Mouse (Mus musculus) MEL-GATA-1-ER (cell line): ENCODE results near the gene Rogdi.

ENCODE experiments used
- DNase-seq: peaks from one replicate; pipeline ENCODE4 v3.0.0-alpha.2; 2012; ENCODE audit warnings: low read depth; ENCODE audit errors: extremely low read depth

The Rogdi gene

DNA sequence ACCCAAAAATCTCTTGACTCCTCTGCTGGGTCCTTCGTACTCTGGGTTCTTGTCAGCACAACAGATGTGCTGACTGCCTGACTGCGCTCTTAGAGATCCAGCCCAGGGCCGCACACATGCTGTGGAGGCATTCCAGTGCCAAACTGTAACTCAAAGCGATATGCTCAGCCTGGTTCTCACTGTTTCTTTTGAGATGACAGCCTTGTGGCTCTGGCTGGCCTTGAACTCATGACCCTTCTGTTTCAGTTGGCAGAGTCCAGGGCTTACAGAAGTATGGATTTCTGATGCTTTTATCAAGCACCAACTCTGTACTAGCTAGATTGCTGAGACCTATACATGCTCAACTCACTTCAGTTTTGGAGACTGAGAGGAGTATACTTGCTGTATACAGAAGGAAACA, 20.1 kb downstream of the Rogdi start:
- no peak for DNase-seq

DNA sequence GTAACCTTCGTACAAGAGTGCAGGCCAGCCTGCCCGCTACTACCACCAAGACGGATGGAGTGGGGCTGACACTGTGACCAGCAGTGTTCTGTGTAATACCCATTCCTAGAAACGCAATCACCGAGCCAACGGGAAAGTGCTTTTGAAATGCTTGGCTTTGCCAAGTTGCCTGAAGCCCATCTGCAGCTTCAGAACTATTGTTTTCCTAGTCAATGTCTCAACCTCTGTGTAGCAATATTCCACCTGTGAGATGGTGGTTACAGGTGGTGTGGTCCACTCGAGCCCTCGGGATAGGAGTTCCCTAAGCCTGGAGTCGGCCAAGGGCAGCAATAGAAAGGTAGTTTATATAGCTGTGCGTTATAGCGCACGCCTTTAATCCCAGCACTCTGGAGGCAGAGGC, 28.6 kb downstream of the Rogdi start:
- no peak for DNase-seq

DNA sequence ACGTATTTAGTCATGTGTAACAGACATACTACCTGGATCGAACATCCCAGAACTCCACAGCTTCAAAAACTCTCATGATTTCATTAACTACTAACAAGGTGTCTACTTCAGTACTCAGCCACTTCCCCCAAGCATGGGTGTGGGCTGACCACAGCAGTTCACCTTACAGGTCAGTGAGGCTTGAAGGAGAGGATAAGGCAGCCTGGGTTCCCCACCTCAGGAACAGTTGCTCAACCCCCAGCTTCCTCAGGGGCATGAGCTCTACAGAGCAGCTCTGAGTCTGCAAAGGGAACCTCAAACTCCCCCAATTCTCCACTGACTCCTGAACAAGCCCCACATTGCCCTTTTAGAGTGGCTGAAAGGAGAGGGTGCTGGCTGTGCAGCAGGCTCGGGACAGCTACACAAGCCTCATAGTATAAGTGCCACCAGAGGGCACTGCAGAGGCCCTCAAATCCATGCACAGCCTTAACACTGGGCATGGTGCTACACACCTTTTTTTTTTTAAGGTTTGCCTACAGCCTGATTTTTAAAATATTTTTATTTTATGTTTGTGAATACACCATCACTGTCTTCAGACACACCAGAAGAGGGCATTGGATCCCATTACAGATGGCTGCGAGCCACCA, 33.5 kb downstream of the Rogdi start:
- peak; percentile 17 for DNase-seq

DNA sequence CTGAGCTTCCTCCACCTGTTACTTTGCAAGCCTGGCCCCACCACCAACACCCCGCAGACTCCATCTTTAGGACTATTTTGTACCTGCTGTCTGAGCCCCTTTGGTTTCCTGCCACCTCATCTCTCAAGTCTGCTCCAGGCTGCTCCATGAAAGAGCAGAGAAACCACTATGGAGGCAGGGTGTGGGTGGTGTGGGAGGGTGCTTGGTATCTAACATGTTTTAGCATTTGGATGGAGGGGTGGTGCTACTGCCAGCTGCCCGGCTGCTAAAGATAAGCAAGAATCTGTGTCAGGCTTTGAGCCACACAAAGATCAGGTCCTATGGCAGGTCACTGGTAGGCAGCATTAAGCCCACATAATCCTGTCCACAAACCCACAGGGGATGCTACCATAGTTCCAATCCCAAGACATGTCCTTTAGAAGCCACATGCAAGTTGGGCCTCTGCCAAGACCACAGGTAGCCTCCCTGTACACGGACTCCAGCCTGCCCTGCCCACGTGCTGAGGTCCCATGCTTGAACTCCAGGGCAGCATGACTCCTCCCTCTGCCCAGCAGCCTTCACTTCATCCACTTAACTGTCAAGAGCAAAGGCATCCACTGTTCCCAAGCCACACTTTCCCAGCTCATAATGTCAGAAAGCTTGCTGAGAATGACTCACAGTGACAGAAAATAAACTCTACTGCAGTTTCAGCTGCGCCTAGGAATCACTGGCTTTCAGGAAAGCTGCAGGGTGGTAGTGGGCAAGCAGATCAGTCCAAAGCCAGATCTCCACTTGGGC, 34.9 kb downstream of the Rogdi start:
- no peak for DNase-seq

DNA sequence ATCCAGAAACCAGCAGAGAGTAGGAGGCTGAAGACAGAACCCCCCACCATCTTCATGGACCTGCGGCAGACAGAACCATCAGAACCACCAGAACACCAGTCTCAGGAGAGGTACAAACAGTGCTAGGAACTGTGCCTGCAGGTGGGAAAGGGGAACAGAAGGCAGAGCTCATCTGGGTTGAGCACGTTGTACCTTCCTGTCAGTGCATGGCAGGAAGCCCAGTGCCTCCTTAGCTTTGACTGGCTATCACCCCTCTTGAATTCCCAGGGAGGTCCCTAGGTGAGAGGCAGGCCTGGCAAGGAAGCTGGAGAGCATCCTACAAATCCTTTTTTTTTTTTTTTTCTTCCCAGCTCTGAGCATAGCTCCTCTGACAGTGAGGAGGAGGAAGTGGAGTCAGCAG, 37.2 kb downstream of the Rogdi start:
- DNase-seq = no peak

DNA sequence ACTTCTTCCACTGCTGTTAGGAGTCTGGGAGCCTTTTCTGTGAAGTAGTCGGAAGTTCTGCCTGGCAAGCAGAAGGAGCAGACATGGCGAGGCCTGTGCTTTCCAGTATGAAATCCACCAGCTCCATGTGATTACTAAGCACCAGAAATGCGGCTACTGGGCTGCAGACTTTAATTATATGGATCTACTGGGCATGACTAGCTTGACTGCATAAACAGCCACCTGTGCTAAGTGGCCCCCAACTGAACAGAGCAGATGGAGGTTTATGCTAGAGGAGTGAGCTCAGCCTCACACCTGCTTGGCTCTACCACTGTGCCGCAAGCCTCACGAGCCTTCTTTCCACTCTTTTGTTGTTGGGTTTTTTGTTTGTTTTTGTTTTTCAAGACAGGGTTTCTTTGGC, 38.8 kb downstream of the Rogdi start:
- DNase-seq = no peak

DNA sequence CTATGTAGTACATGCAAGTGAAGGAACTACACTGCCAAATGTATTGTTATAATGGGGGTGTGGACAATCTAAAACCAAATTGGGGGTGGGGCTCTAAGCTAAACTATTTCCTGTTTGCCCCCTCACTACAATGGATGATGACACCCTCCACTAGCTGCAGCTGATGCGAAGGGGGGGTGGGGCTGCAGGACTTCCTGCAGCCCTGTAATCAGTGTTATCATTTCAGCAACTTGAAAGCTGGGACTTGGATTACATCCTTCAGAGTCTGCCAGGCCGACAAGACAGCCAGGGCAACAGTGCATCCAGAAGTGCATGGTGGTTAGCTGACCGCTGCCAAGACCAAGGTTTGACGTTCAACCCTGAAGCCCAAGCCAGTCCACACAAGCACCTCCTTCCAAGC, 41.7 kb downstream of the Rogdi start:
- DNase-seq = no peak

DNA sequence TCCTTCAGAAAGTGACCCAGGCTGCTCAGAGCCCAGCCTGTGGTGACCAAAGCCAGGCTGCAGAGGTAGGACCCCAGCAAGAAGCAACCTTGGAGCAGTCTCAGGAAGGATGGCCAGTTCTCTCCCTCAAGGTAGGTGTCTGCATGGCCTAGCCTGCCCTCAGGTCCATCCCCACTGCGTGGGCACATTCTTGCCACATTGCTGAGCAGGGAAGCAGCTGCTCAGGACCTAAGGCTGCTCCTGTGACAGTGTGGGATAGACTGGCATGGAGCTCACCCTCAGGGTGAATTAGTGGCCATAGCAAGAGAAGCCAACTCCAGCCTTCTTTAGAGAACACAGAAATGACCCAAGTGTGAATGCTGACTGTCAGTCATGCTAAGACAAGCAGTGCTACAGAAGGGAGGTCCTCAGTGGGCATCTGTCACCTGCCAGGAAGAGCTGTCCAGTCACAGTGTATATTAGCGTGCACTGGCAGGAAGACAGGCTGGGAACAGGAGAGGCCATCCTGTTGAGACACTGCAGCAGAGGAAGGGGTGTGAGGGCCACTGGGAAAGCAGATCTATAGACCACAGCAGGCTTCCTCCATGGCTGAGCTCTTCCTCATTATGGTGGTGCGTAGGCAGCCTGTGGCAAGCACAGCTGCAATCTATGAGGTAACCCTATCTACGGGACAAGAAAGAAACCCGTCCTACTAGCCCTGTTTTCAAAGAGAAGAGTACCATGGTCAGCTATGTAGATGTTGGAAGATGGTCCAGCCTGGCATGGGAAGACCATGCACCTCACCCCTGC, 44.1 kb downstream of the Rogdi start:
- DNase-seq = peak; percentile 4

DNA sequence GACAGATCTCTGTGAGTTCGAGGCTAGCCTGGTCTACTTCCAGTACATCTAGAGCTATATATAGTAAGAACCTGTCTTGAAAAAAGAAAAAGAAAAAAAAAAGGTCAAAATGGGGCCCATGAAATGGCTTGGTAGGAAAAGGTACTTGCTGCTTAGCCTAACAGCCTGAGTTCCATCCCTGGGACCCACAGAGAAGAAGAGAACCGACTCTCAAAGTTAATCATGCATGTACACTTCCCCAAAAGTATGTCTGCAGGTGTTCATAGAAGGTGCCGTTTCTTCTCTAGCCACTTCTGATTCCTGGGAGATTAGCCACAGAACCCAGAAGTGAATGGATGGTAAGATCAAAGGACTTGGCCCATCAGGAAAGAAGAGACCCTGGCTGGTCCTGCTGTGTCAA, 44.9 kb downstream of the Rogdi start:
- no peak for DNase-seq

DNA sequence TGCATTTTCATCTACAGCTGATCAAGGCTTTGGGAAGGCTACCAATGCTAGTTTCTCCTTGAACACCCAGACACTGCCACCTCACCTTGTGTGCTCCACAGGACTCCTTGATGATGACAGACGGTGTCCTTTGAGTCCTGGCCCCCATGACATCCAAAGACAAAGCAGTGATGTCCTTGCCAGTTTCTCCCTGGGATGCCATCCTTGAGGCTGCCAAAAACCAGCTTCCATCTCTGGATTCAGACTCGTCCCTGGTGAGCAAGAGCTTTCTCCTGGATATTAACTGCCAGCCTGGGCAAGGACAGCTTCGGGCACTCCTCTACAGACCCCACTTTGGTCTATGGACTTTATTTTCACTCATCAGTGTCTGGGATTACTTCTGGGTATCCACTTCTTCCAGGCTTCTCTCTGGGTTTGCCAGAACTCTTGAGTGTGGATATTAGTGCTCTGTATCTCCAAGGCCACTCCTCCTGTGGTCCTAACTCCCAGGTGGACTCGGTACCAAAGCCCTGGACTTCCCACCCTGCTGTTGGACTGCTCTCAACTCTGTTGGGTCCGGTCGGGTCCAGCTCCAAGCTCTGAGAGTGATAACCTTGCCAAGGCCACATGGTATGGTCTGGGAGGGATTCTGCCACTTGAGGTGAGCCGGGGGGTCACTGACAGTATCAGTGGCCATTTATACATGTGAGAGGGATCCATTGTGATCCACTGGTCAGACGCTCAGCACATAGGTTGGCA, 47.8 kb downstream of the Rogdi start:
- DNase-seq = no peak

DNA sequence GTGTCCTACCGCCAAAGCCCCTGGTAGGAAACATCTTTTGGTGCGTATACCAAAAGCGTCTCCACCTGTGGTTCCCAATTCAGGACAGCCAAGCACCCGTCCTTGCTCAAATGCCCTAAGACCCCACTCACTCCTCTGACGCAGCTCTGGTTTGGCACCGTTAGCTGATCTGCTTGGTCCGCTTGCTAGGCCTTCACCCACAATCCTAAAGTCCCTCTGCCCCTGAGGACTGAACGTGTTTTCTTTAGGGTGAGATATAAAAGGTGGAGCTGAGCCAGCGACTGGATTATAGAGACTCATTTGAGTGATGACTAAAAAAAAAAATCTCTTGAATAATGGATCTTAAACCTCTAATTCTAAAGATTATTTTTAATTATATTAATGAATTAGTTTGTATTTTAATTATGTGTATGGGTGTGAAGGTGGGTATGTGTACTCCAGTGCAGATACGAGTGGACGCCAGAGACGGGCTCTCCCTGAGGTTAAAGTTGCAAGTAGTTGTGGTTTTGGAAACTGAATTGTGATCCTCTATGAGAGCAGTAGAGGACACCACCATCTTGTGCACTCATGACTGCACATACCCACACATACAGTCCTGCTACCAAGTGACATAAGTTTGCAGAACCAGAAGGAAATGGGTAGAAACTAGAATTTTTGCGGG, 48.5 kb downstream of the Rogdi start:
- peak; percentile 19 for DNase-seq

DNA sequence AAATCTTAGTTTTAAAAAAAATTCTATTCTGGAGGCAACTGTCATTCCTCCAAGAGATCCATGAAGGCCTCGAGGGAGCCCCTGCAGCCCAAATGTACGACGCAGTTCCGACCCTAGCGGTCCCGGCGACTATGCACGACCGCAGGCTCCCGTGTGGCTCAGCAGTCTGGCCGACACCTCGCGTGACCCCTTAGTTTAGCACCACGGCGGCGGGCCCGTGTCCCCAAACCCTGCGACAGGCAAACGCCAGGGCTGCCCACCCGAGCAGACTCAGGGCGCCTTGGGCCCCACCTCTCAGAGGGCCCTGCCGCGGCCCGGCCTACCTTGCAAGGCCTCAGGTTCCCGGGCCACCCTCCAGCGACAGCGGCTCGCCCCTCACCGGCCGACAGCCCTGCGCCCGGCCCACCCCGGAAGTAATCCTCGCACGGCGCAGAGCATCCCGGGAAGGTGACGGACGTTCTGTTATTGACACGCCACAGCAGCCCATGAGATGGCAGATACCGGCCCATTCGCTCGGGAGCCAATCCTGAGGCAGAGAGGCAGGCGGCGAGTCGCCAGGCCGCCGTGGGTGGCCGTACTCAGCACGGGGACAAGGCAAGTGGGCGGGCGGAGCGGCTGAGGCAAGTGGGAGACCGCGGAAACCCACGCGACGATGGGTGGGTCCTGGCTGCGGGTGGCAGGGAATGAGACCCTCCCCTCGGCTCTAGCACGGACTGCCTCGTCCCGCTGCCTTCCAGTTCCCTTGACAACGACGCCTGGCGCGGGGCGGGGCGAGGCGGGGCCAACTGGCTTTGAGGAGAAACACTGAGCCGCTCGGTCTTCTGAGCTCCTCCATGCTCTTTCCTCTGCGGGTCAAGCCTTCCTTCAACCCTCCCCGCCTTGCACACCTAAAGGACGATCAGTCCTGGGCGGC, 49.3 kb downstream of the Rogdi start, which contains the start of gene Anks3:
Anks3 (minus strand) TSS at position 409 of the 913 bp plus-strand sequence.
- DNase-seq = peak; percentile 85

DNA sequence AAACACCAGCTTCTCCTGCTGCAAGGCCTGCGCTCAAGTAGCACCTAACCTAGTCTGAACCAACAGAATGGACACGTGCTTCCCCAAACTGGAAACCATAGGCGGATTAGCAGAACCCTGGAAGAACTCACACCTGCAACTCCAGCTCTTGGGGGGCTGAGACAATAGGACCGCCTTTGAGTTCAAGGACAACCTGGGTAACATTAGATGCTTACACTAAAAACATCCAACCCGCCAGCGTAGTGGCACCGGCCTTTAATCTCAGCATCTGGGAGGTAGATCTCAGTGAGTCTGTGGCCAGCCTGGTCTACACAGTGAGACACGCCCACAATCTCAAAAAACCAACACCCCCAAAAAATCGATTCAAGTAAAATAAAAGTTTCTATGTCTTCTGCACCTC, 50.0 kb downstream of the Rogdi start:
- DNase-seq = no peak

DNA sequence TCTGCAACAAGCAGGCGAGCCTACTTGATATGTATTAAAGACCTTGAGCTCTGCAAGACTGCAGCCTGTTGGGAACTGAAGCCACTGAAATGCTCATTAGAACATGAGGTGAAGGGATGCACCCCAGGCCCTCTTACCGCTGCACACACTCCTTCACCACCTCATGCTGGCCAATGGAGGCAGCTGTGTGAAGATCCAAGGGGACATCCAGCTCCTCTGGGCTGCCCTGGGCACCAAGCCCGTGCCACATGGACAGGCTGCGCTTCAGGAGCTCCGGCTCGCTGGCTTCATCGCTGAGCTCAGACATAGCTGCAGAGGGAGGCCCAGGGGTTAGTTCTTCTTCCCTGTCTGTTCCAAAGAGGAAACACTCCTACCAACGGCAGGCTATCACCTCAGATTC, 53.1 kb downstream of the Rogdi start:
- DNase-seq = no peak
